Mouse (Mus musculus): Measurements from ENCODE around the gene Exog. TPM values are rescaled to one million over a fixed set of nuclear protein-coding genes. Genes with fewer than 3 reads are reported as not detected.
A peak's percentile ranks its signal among the peaks of the same experiment; 100 is the strongest.

Exog gene
- polyA plus RNA-seq, 1 experiment from 2014 or later, result 48.7 TPM

GRCm38 (mm10) chr9:119438498-119439000, 6.2 kb upstream of the Exog start:
- no peaks in the 10 kb centered on the region for H3K9me3 ChIP-seq (ENCODE audit: control insufficient read depth, low read length)
- no peak overlapping the region for H3K4me3 ChIP-seq (ENCODE audit: low read length)
- no peak overlapping the region for H3K4me2 ChIP-seq (ENCODE audit: low read length)
- ATAC-seq, result no peak
- 90% methylated on average over 9 of the region's 9 CpGs for WGBS
- peaks cover 6% of the 10 kb centered on the region; the same call in 1 of the 2 replicates for H3K36me3 ChIP-seq (ENCODE audit: control insufficient read depth, insufficient read depth, low read length)
- H3K27ac ChIP-seq (ENCODE audit: low read depth, low read length), result no peak overlapping the region
- no peaks in the 10 kb centered on the region for H3K4me1 ChIP-seq (ENCODE audit: control insufficient read depth, insufficient read depth, low read depth, low read length)
- no peak overlapping the region for H3K9ac ChIP-seq (ENCODE audit: low read depth, low read length)
- H3K27me3 ChIP-seq (replicated peaks; ENCODE audit: control insufficient read depth, insufficient read depth, low read length), result no peaks in the 10 kb centered on the region

- peak overlapping the region; percentile 85 for H3K4me3 ChIP-seq (ENCODE audit: low read length)
- peaks cover 12% of the 10 kb centered on the region for H3K4me1 ChIP-seq (ENCODE audit: control insufficient read depth, insufficient read depth, low read depth, low read length)
- peak overlapping the region; percentile 86 for H3K4me2 ChIP-seq (ENCODE audit: low read length)
- WGBS, result 42% methylated on average over 6 of the region's 6 CpGs
- no peak for ATAC-seq
- H3K27me3 ChIP-seq (replicated peaks; ENCODE audit: control insufficient read depth, insufficient read depth, low read length), result no peaks in the 10 kb centered on the region
- H3K9ac ChIP-seq (ENCODE audit: low read depth, low read length), result peak overlapping the region; percentile 89
- no peak overlapping the region for H3K27ac ChIP-seq (ENCODE audit: low read depth, low read length)
- no peaks in the 10 kb centered on the region for H3K9me3 ChIP-seq (ENCODE audit: control insufficient read depth, low read length)
- peaks cover 14% of the 10 kb centered on the region for H3K36me3 ChIP-seq (ENCODE audit: control insufficient read depth, insufficient read depth, low read length)
These were observed 994 bp downstream of the Exog start for GRCm38 (mm10) chr9:119445737-119446136.

- peaks cover 16% of the 10 kb centered on the region for H3K36me3 ChIP-seq (ENCODE audit: control insufficient read depth, insufficient read depth, low read length)
- WGBS, result 89% methylated on average over 14 of the region's 14 CpGs
- ATAC-seq, result no peak
These were observed 11.2 kb downstream of the Exog start for GRCm38 (mm10) chr9:119455967-119456366.

GRCm38 (mm10) chr9:119457122-119457521, 12.4 kb downstream of the Exog start:
- H3K9me3 ChIP-seq (ENCODE audit: control insufficient read depth, low read length), result no peaks in the 10 kb centered on the region
- H3K4me3 ChIP-seq (ENCODE audit: low read length), result no peak overlapping the region
- H3K27ac ChIP-seq (ENCODE audit: low read depth, low read length), result no peak overlapping the region
- 89% methylated on average over 14 of the region's 14 CpGs for WGBS
- no peak overlapping the region for H3K9ac ChIP-seq (ENCODE audit: low read depth, low read length)
- ATAC-seq, result no peak
- H3K4me1 ChIP-seq (ENCODE audit: control insufficient read depth, insufficient read depth, low read depth, low read length), result no peaks in the 10 kb centered on the region
- H3K4me2 ChIP-seq (ENCODE audit: low read length), result no peak overlapping the region
- H3K27me3 ChIP-seq (replicated peaks; ENCODE audit: control insufficient read depth, insufficient read depth, low read length), result no peaks in the 10 kb centered on the region
- peaks cover 10% of the 10 kb centered on the region; the same call in 1 of the 2 replicates for H3K36me3 ChIP-seq (ENCODE audit: control insufficient read depth, insufficient read depth, low read length)

More at GRCm38 (mm10) chr9:119455967-119456366, 11.2 kb downstream of the Exog start:
- no peaks in the 10 kb centered on the region for H3K4me1 ChIP-seq (ENCODE audit: control insufficient read depth, insufficient read depth, low read depth, low read length)
- H3K27ac ChIP-seq (ENCODE audit: low read depth, low read length), result no peak overlapping the region
- no peaks in the 10 kb centered on the region for H3K27me3 ChIP-seq (replicated peaks; ENCODE audit: control insufficient read depth, insufficient read depth, low read length)
- no peak overlapping the region for H3K4me3 ChIP-seq (ENCODE audit: low read length)
- no peak overlapping the region for H3K9ac ChIP-seq (ENCODE audit: low read depth, low read length)
- H3K9me3 ChIP-seq (ENCODE audit: control insufficient read depth, low read length), result no peaks in the 10 kb centered on the region
- no peak overlapping the region for H3K4me2 ChIP-seq (ENCODE audit: low read length)

- Histone ChIP-seq H3K4me2 (ENCODE audit: low read length) (no peak overlapping the region), H3K4me1 (ENCODE audit: control insufficient read depth, insufficient read depth, low read depth, low read length) (no peaks in the 10 kb centered on the region), H3K27me3 (replicated peaks; ENCODE audit: control insufficient read depth, insufficient read depth, low read length) (no peaks in the 10 kb centered on the region), H3K9ac (ENCODE audit: low read depth, low read length) (no peak overlapping the region), H3K4me3 (ENCODE audit: low read length) (no peak overlapping the region), H3K27ac (ENCODE audit: low read depth, low read length) (no peak overlapping the region), H3K9me3 (ENCODE audit: control insufficient read depth, low read length) (no peaks in the 10 kb centered on the region), H3K36me3 (ENCODE audit: control insufficient read depth, insufficient read depth, low read length) (peaks cover 17% of the 10 kb centered on the region; the same call in 1 of the 2 replicates)
- WGBS, result 42% methylated on average over 8 of the region's 8 CpGs
- peak; percentile 82 for ATAC-seq
These were observed 15.7 kb downstream of the Exog start for GRCm38 (mm10) chr9:119460410-119460809.

- H3K36me3 ChIP-seq (ENCODE audit: control insufficient read depth, insufficient read depth, low read length), result peaks cover 14% of the 10 kb centered on the region; the same call in 1 of the 2 replicates
These were observed 20.3 kb downstream of the Exog start for GRCm38 (mm10) chr9:119465056-119465455.

GRCm38 (mm10) chr9:119465595-119465994, 20.9 kb downstream of the Exog start:
- Histone ChIP-seq H3K4me1 (ENCODE audit: control insufficient read depth, insufficient read depth, low read depth, low read length) (no peaks in the 10 kb centered on the region), H3K4me3 (ENCODE audit: low read length) (no peak overlapping the region), H3K4me2 (ENCODE audit: low read length) (no peak overlapping the region), H3K36me3 (ENCODE audit: control insufficient read depth, insufficient read depth, low read length) (peaks cover 14% of the 10 kb centered on the region; the same call in 1 of the 2 replicates), H3K27me3 (replicated peaks; ENCODE audit: control insufficient read depth, insufficient read depth, low read length) (no peaks in the 10 kb centered on the region), H3K27ac (ENCODE audit: low read depth, low read length) (no peak overlapping the region), H3K9ac (ENCODE audit: low read depth, low read length) (no peak overlapping the region), H3K9me3 (ENCODE audit: control insufficient read depth, low read length) (no peaks in the 10 kb centered on the region)
- peak; percentile 83 for ATAC-seq
- WGBS, result 54% methylated on average over 7 of the region's 7 CpGs

More at GRCm38 (mm10) chr9:119465056-119465455, 20.3 kb downstream of the Exog start:
- no peak overlapping the region for H3K4me2 ChIP-seq (ENCODE audit: low read length)
- H3K9ac ChIP-seq (ENCODE audit: low read depth, low read length), result no peak overlapping the region
- no peaks in the 10 kb centered on the region for H3K9me3 ChIP-seq (ENCODE audit: control insufficient read depth, low read length)
- 79% methylated on average over 6 of the region's 6 CpGs for WGBS
- H3K4me3 ChIP-seq (ENCODE audit: low read length), result no peak overlapping the region
- no peaks in the 10 kb centered on the region for H3K27me3 ChIP-seq (replicated peaks; ENCODE audit: control insufficient read depth, insufficient read depth, low read length)
- H3K4me1 ChIP-seq (ENCODE audit: control insufficient read depth, insufficient read depth, low read depth, low read length), result no peaks in the 10 kb centered on the region
- no peak overlapping the region for H3K27ac ChIP-seq (ENCODE audit: low read depth, low read length)
- ATAC-seq, result no peak

- H3K27me3 ChIP-seq (replicated peaks; ENCODE audit: control insufficient read depth, insufficient read depth, low read length), result no peaks in the 10 kb centered on the region
- ATAC-seq, result no peak
- 77% methylated on average over 8 of the region's 8 CpGs for WGBS
- H3K4me1 ChIP-seq (ENCODE audit: control insufficient read depth, insufficient read depth, low read depth, low read length), result no peaks in the 10 kb centered on the region
- H3K9ac ChIP-seq (ENCODE audit: low read depth, low read length), result no peak overlapping the region
- H3K9me3 ChIP-seq (ENCODE audit: control insufficient read depth, low read length), result no peaks in the 10 kb centered on the region
- H3K4me2 ChIP-seq (ENCODE audit: low read length), result no peak overlapping the region
- no peak overlapping the region for H3K27ac ChIP-seq (ENCODE audit: low read depth, low read length)
- H3K4me3 ChIP-seq (ENCODE audit: low read length), result no peak overlapping the region
- no peaks in the 10 kb centered on the region; the same call in 1 of the 2 replicates for H3K36me3 ChIP-seq (ENCODE audit: control insufficient read depth, insufficient read depth, low read length)
These were observed 25.1 kb downstream of the Exog start for GRCm38 (mm10) chr9:119469691-119470353.

- no peak overlapping the region for H3K4me3 ChIP-seq (ENCODE audit: low read length)
- WGBS, result 77% methylated on average over 11 of the region's 11 CpGs
These were observed 27.7 kb downstream of the Exog start for GRCm38 (mm10) chr9:119472412-119472918.

More at GRCm38 (mm10) chr9:119472412-119472918, 27.7 kb downstream of the Exog start:
- Histone ChIP-seq H3K9ac (ENCODE audit: low read depth, low read length) (no peak overlapping the region), H3K36me3 (ENCODE audit: control insufficient read depth, insufficient read depth, low read length) (no peaks in the 10 kb centered on the region), H3K4me1 (ENCODE audit: control insufficient read depth, insufficient read depth, low read depth, low read length) (no peaks in the 10 kb centered on the region), H3K27me3 (replicated peaks; ENCODE audit: control insufficient read depth, insufficient read depth, low read length) (no peaks in the 10 kb centered on the region), H3K9me3 (ENCODE audit: control insufficient read depth, low read length) (no peaks in the 10 kb centered on the region), H3K4me2 (ENCODE audit: low read length) (no peak overlapping the region), H3K27ac (ENCODE audit: low read depth, low read length) (no peak overlapping the region)
- ATAC-seq, result no peak
